Mouse (Mus musculus) left cerebral cortex, adult 8-10 months (tissue): ENCODE measurements around the gene Dhrs13. TPM values are rescaled to one million over a fixed set of nuclear protein-coding genes. Genes with fewer than 3 reads are reported as not detected.

Source experiments
- microRNA-seq, 2 experiments: library from miRNA; unstranded; fragments of <30 nt; microRNA quantifications; one replicate each; pipeline ENCODE4 v1.2.0; 2022
- total RNA-seq, 4 experiments: library from RNA; stranded (reverse); gene quantifications; 2 replicates each; pipeline ENCODE4 v1.2.4; 2022

Gene Dhrs13
- total RNA-seq, 4 experiments from 2014 or later, result 7.1 to 8.9 (median 8.2) TPM

Small RNA genes lying within 50 kb of the gene (microRNA-seq; reads per million reads assigned to microRNA genes)
- 43.1 to 62.9 reads per million in 2 experiments for gene Mir144
- gene Mir451a, result 0 reads per million in 2 experiments
- gene Mir451b, result 0 reads per million in 2 experiments

Other genes with a start within 250 kb of the Dhrs13 start
- not detected for gene Gm10277, start 244.5 kb upstream of the Dhrs13 start, total RNA-seq
- gene Pipox, start 138.2 kb upstream of the Dhrs13 start, total RNA-seq, result 1 to 10 TPM; 2.8 to 4.9 (median 2.9) TPM
- 100 to 1,000 TPM; 184 to 230 (median 207) TPM for gene Sez6, start 101.5 kb upstream of the Dhrs13 start, total RNA-seq
- gene Phf12, start 49.5 kb upstream of the Dhrs13 start, total RNA-seq, result 10 to 100 TPM; 51.9 to 59.2 (median 56.2) TPM
- 10 to 100 TPM; 84.8 to 90.2 (median 86.9) TPM for gene Flot2, start 5.7 kb downstream of the Dhrs13 start, total RNA-seq
- 10 to 100 TPM; 17.3 to 20.1 (median 17.7) TPM for gene Eral1, start 48.1 kb downstream of the Dhrs13 start, total RNA-seq
- gene Fam222b, start 62.4 kb downstream of the Dhrs13 start, total RNA-seq, result 10 to 100 TPM; 24.6 to 27.7 (median 26.9) TPM
- 1 to 10 TPM; 5.9 to 9.4 (median 9.0) TPM for gene Traf4, start 133.3 kb downstream of the Dhrs13 start, total RNA-seq
- 1 to 10 TPM; 2.0 to 4.3 (median 2.8) TPM for gene Nek8, start 144.4 kb downstream of the Dhrs13 start, total RNA-seq
- 10 to 100 TPM; 24.8 to 34.9 (median 28.4) TPM for gene Tlcd1, start 144.4 kb downstream of the Dhrs13 start, total RNA-seq
- 100 to 1,000 TPM; 678 to 790 (median 743) TPM for gene Rpl23a, start 151.3 kb downstream of the Dhrs13 start, total RNA-seq
- gene Rab34, start 156.2 kb downstream of the Dhrs13 start, total RNA-seq, result 10 to 100 TPM; 23.9 to 29.6 (median 26.2) TPM
- gene Proca1, start 161.1 kb downstream of the Dhrs13 start, total RNA-seq, result 1 to 10 TPM; 5.9 to 7.4 (median 6.8) TPM
- gene Sdf2, start 213.5 kb downstream of the Dhrs13 start, total RNA-seq, result 10 to 100 TPM; 54.1 to 66.1 (median 59.1) TPM
- 100 to 1,000 TPM in 2 of 4 experiments, 10 to 100 TPM in 2; 98.7 to 102 (median 100) TPM for gene Supt6, start 213.7 kb downstream of the Dhrs13 start, total RNA-seq
- gene 2610507B11Rik, start 229.5 kb downstream of the Dhrs13 start, total RNA-seq, result 100 to 1,000 TPM; 172 to 181 (median 177) TPM